Mouse (Mus musculus) heart, embryonic 12.5 days (tissue): ENCODE measurements at regions not wholly inside any gene's neighbourhood (a gene's known extent, or its start where the extent isn't known, plus 50 kb on each side); places are given as distances from the start of the nearest gene placed in this dataset.
"Not testable (repeated sequence)": the region's sequence is repeated elsewhere in the genome, so short reads cannot be mapped to it uniquely, and the experiment has no call there.

Experiments
- ATAC-seq: fragments of 200-750 bp; cut with Nextera tagmentation; 2 replicates; pipeline ENCODE4 v1.8.0; 2017; ENCODE audit warnings: moderate TSS enrichment, moderate library complexity; ENCODE audit not compliant: insufficient number of reproducible peaks, low FRiP score
- H3K27ac ChIP-seq: fragments of 300-500 bp; sonication (generic); 2 replicates; pipeline ENCODE4 v1.5.1; 2016; ENCODE audit warnings: mild to moderate bottlenecking, moderate library complexity; ENCODE audit not compliant: poor library complexity, severe bottlenecking
- H3K27me3 ChIP-seq: fragments of 300-500 bp; sonication (generic); replicated peaks from 2 replicates; pipeline ENCODE4 v1.6.1; 2016; ENCODE audit warnings: mild to moderate bottlenecking, moderate library complexity
- H3K36me3 ChIP-seq: fragments of 300-500 bp; sonication (generic); 2 replicates; pipeline ENCODE4 v1.6.1; 2016; ENCODE audit warnings: mild to moderate bottlenecking, moderate library complexity
- H3K4me1 ChIP-seq: fragments of 300-500 bp; sonication (generic); replicated peaks from 2 replicates; pipeline ENCODE4 v1.6.1; 2016; ENCODE audit warnings: mild to moderate bottlenecking
- H3K4me2 ChIP-seq: fragments of 300-500 bp; sonication (generic); 2 replicates; pipeline ENCODE4 v1.6.1; 2016; ENCODE audit warnings: mild to moderate bottlenecking, moderate library complexity
- H3K4me3 ChIP-seq: fragments of 300-500 bp; sonication (generic); 2 replicates; pipeline ENCODE4 v1.5.1; 2016; ENCODE audit warnings: mild to moderate bottlenecking
- H3K9ac ChIP-seq: fragments of 300-500 bp; sonication (generic); 2 replicates; pipeline ENCODE4 v1.6.1; 2016; ENCODE audit warnings: mild to moderate bottlenecking, moderate library complexity
- H3K9me3 ChIP-seq: fragments of 300-500 bp; sonication (generic); replicated peaks from 2 replicates; pipeline ENCODE4 v1.6.1; 2016; ENCODE audit warnings: mild to moderate bottlenecking, moderate library complexity
- WGBS: fragments of 180-500 bp; shearing (Covaris S2); methylation state at CpG from one replicate; pipeline ENCODE4 v1.1.7; 2016; 5-methylcytosine and 5-hydroxymethylcytosine counted together

- not testable (repeated sequence) for ATAC-seq, H3K27me3 ChIP-seq, H3K36me3 ChIP-seq, H3K4me1 ChIP-seq, H3K27ac ChIP-seq, H3K4me2 ChIP-seq, H3K9ac ChIP-seq, H3K4me3 ChIP-seq, H3K9me3 ChIP-seq
- WGBS = 66% methylated on average over 2 of the region's 2 CpGs
Measured at GRCm38 (mm10) chr14:52801705-52802104, 306.2 kb upstream of the Olfr1507 start.

- H3K36me3 ChIP-seq, H3K4me3 ChIP-seq, H3K27me3 ChIP-seq, ATAC-seq, H3K4me1 ChIP-seq, H3K27ac ChIP-seq, H3K9me3 ChIP-seq, H3K4me2 ChIP-seq, H3K9ac ChIP-seq: not testable (repeated sequence)
- WGBS = 85% methylated on average over 7 of the region's 9 CpGs
Measured at GRCm38 (mm10) chr14:52792600-52792999, 297.1 kb upstream of the Olfr1507 start.

DNA sequence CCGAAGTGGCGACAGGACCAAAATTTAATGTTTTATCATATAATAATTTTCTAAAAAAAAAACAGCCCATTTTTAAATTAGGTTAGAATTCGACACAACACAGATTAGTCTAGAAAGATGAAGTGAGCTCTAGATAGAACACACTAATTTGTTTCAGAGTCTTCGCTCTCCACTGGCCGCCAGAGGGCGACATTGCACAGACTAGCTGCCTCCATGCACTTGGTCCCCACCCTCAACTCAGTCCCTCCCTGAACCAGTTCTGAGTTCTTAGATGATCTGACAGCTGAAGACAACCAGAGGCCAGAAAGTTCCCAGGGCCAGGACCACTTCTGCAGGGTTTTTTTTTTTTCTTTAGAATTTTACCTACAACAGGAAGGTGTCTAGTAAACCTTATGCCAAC, 296.3 kb upstream of the Olfr1507 start:
- ATAC-seq, H3K4me1 ChIP-seq, H3K9ac ChIP-seq, H3K4me3 ChIP-seq, H3K27ac ChIP-seq, H3K4me2 ChIP-seq, H3K36me3 ChIP-seq, H3K9me3 ChIP-seq, H3K27me3 ChIP-seq: not testable (repeated sequence)
- 34% methylated on average over 6 of the region's 6 CpGs for WGBS

- not testable (repeated sequence) for H3K4me1 ChIP-seq, H3K27ac ChIP-seq, H3K27me3 ChIP-seq, H3K36me3 ChIP-seq, H3K9ac ChIP-seq, ATAC-seq, H3K4me3 ChIP-seq, H3K9me3 ChIP-seq, H3K4me2 ChIP-seq
- 76% methylated on average over 4 of the region's 4 CpGs for WGBS
Measured at GRCm38 (mm10) chr14:52782832-52783231, 287.3 kb upstream of the Olfr1507 start.

GRCm38 (mm10) chr14:52775816-52776215, 280.3 kb upstream of the Olfr1507 start:
- not testable (repeated sequence) for H3K36me3 ChIP-seq, H3K9me3 ChIP-seq, H3K27ac ChIP-seq, H3K4me2 ChIP-seq, H3K27me3 ChIP-seq, H3K4me1 ChIP-seq, H3K9ac ChIP-seq, H3K4me3 ChIP-seq, ATAC-seq
- WGBS = 76% methylated on average over 2 of the region's 2 CpGs

DNA sequence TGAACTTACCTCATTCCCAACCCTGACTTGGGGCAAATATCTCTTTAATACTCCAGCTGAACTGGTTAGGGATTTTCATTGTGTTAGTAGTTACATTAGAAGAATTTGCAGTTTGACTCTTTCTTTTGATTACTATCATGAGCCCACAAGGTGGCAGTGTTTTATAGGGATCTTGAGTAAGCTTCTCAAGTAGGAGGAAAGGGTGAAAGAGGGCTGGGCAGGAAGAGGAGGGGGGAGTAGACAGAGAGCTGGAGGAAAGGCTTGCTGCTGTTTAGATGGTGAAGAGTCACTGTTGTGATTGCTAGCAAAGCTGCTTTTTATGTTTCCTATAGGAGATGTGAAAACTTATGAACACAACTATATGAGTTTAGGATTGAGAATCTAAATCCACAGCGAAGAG, 273.9 kb upstream of the Olfr1507 start:
- H3K36me3 ChIP-seq, H3K27me3 ChIP-seq, H3K9me3 ChIP-seq, H3K9ac ChIP-seq, H3K27ac ChIP-seq, H3K4me2 ChIP-seq, H3K4me1 ChIP-seq, H3K4me3 ChIP-seq, ATAC-seq: not testable (repeated sequence)
- no CpG with 5 or more reads among the region's 1 CpGs for WGBS

DNA sequence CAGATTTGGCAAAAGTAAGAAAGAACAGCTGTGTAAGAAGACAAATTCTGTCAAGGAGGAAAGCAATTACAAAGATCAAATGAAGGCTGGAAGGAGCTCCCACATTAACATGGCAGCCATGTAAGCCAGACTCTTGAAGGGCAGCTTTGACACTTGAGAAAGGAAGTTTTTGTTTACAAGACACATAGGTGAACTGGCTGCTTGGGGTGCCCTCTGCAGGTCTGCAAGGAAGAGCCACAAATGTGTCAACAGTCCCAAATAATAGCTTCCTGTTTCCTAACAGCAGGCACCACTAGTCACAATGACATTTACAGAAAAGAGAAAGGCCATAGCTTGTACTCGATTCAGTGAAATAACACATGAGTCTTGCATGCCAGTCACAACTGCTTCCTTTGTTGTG, 256.6 kb upstream of the Olfr1507 start:
- H3K9ac ChIP-seq, H3K4me3 ChIP-seq: not testable (repeated sequence)

GRCm38 (mm10) chr14:52726680-52727079, 231.1 kb upstream of the Olfr1507 start:
- H3K9ac ChIP-seq, H3K9me3 ChIP-seq, H3K36me3 ChIP-seq, H3K4me2 ChIP-seq, H3K27ac ChIP-seq, H3K4me3 ChIP-seq, ATAC-seq, H3K4me1 ChIP-seq, H3K27me3 ChIP-seq: not testable (repeated sequence)
- WGBS = 57% methylated on average over 2 of the region's 3 CpGs

More for the DNA sequence above, 256.6 kb upstream of the Olfr1507 start:
- not testable (repeated sequence) for H3K4me1 ChIP-seq, H3K27ac ChIP-seq, H3K4me2 ChIP-seq, H3K36me3 ChIP-seq, ATAC-seq, H3K27me3 ChIP-seq, H3K9me3 ChIP-seq
- 58% methylated on average over 1 of the region's 1 CpGs for WGBS

- not testable (repeated sequence) for H3K4me2 ChIP-seq, H3K27me3 ChIP-seq, H3K9me3 ChIP-seq, H3K4me3 ChIP-seq, H3K36me3 ChIP-seq, H3K4me1 ChIP-seq, H3K9ac ChIP-seq, ATAC-seq, H3K27ac ChIP-seq
- 65% methylated on average over 1 of the region's 1 CpGs for WGBS
Measured at GRCm38 (mm10) chr14:52724988-52725387, 229.4 kb upstream of the Olfr1507 start.

GRCm38 (mm10) chr14:52720640-52721039, 225.1 kb upstream of the Olfr1507 start:
- Histone ChIP-seq H3K4me2 (no peak overlapping the region), H3K27me3 (no peaks in the 10 kb centered on the region), H3K9me3 (0 out of 2 replicates have a peak, but pooled peaks cover 6% of the 10 kb centered on the region), H3K36me3 (no peaks in the 10 kb centered on the region), H3K27ac (no peak overlapping the region), H3K9ac (no peak overlapping the region), H3K4me1 (no peaks in the 10 kb centered on the region), H3K4me3 (no peak overlapping the region)
- no peak for ATAC-seq
- WGBS = 82% methylated on average over 9 of the region's 9 CpGs

DNA sequence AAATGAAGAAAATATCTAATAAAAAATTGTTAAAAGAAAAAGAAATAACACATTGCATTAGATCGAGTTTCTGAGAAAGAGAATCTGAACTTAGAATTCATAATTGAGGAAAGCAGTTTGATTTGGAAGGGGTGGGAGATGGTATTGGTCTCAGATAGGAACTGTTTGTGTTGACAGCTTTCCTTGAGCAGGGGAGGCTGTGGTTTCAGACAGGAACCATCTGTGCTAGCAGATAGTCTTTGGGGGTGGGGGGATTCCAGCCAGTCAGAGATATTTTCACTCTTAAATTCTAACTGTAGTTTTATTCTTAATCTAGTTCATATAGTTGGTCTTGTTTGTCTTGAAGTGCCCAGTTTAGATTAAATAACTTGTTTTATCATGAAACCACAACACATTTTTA, 205.3 kb upstream of the Olfr1507 start:
- not testable (repeated sequence) for H3K4me1 ChIP-seq, ATAC-seq, H3K27ac ChIP-seq, H3K27me3 ChIP-seq, H3K9me3 ChIP-seq, H3K4me2 ChIP-seq, H3K9ac ChIP-seq, H3K36me3 ChIP-seq, H3K4me3 ChIP-seq
- WGBS = 74% methylated on average over 1 of the region's 1 CpGs

- peaks cover 10% of the 10 kb centered on the region for H3K9me3 ChIP-seq
- not testable (repeated sequence) for H3K4me3 ChIP-seq, ATAC-seq, H3K9ac ChIP-seq, H3K4me2 ChIP-seq, H3K4me1 ChIP-seq, H3K27ac ChIP-seq, H3K27me3 ChIP-seq, H3K36me3 ChIP-seq
- no CpG with 5 or more reads among the region's 1 CpGs for WGBS
Measured at GRCm38 (mm10) chr14:52683636-52684035, 188.1 kb upstream of the Olfr1507 start.
